ENCODE assay signal across 19 mouse cellular contexts in the genomic region with DNA sequence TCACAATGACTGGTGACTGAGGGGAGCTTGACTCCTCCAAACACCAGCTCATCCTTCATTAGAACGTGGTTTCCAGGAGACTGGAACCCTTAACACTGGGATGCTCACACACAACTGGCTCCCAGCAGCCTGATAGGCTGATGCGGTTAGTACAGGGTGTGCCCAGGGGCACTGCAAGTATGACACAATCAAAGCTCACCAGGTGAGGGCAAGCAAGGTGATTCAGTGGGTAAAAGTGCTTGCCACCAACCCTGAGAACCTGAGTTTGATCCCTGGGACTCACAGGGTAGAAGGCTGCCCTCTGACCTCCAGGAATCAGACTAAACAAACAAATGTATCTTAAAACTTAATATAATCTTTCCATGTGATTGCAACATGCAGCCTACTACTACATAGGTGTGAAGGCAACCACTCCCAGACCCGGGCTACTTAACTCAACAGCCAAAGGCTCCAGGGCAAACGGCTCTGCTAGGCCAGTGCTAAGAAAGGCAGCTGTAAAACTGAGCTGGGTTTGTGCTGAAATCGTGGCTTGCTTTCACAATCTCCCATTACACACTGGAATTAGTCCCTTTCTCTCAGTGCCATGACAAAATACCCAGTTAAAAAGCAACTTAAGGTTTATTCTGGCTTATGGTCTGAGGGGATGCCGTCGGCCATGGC.
A peak's percentile ranks its signal among the peaks of the same experiment; 100 is the strongest.
DNase-seq lines count a peak whose midpoint lies in the region; ATAC-seq lines count a peak whose summit lies in the region.
"Had no signal": no experiment of that assay in that cellular context is flagged by ENCODE, and none has a peak within 500 bp of the region (broad histone marks: within the 10 kb centered on the region; RNA-seq: fewer than 3 reads in every experiment).

No protein-coding gene starts in this region.

- H3K27me3 ChIP-seq in hindbrain, embryonic 13.5 days, result no peaks in the 10 kb centered on the region
- H3K27me3 ChIP-seq in hindbrain, embryonic 10.5 days (ENCODE audit: insufficient read depth, poor library complexity, severe bottlenecking), result no peaks in the 10 kb centered on the region
- H3K27me3 ChIP-seq in midbrain, embryonic 15.5 days (replicated peaks), result no peaks in the 10 kb centered on the region
- no peaks in the 10 kb centered on the region for H3K27me3 ChIP-seq in midbrain, embryonic 11.5 days (ENCODE audit: control insufficient read depth, insufficient read depth, low read length)
- H3K27me3 ChIP-seq in hindbrain, embryonic 16.5 days (replicated peaks; ENCODE audit: control insufficient read depth, insufficient read depth, low read length), result no peaks in the 10 kb centered on the region
- H3K27me3 ChIP-seq: heart, embryonic 15.5 days had no signal

- no peak for ATAC-seq in hindbrain, embryonic 13.5 days (ENCODE audit: low FRiP score)
- ATAC-seq in midbrain, embryonic 15.5 days (replicated peaks), result no peak
- no peak for ATAC-seq in midbrain, embryonic 11.5 days (ENCODE audit: low FRiP score)
- ATAC-seq in hindbrain, embryonic 16.5 days, result no peak

- no peak overlapping the region for H3K4me3 ChIP-seq in hindbrain, embryonic 13.5 days
- H3K4me3 ChIP-seq in hindbrain, embryonic 10.5 days, result no peak overlapping the region
- H3K4me3 ChIP-seq in midbrain, embryonic 15.5 days, result no peak overlapping the region
- no peak overlapping the region for H3K4me3 ChIP-seq in midbrain, embryonic 11.5 days (ENCODE audit: low read depth, low read length)
- no peak overlapping the region for H3K4me3 ChIP-seq in hindbrain, embryonic 16.5 days (ENCODE audit: low read length)
- H3K4me3 ChIP-seq: embryonic facial prominence, embryonic 10.5 days; heart, embryonic 15.5 days had no signal

- no peak overlapping the region for H3K4me2 ChIP-seq in hindbrain, embryonic 13.5 days
- H3K4me2 ChIP-seq in midbrain, embryonic 15.5 days, result no peak overlapping the region
- no peak overlapping the region for H3K4me2 ChIP-seq in midbrain, embryonic 11.5 days
- no peak overlapping the region for H3K4me2 ChIP-seq in hindbrain, embryonic 16.5 days (ENCODE audit: low read length)
- H3K4me2 ChIP-seq: heart, embryonic 15.5 days had no signal

- WGBS in hindbrain, embryonic 13.5 days, result 85% methylated on average over 7 of the region's 7 CpGs
- 86% methylated on average over 7 of the region's 7 CpGs for WGBS in hindbrain, embryonic 10.5 days
- 90% methylated on average over 7 of the region's 7 CpGs for WGBS in midbrain, embryonic 15.5 days
- 87% methylated on average over 7 of the region's 7 CpGs for WGBS in midbrain, embryonic 11.5 days
- WGBS in hindbrain, embryonic 16.5 days, result 90% methylated on average over 7 of the region's 7 CpGs

- H3K4me1 ChIP-seq in hindbrain, embryonic 13.5 days (replicated peaks), result peaks cover 35% of the 10 kb centered on the region
- peaks cover 41% of the 10 kb centered on the region for H3K4me1 ChIP-seq in hindbrain, embryonic 10.5 days (replicated peaks)
- peaks cover 24% of the 10 kb centered on the region for H3K4me1 ChIP-seq in midbrain, embryonic 15.5 days
- H3K4me1 ChIP-seq in midbrain, embryonic 11.5 days (ENCODE audit: control insufficient read depth, insufficient read depth, low read length), result no peaks in the 10 kb centered on the region
- H3K4me1 ChIP-seq in hindbrain, embryonic 16.5 days (ENCODE audit: control insufficient read depth, insufficient read depth, low read depth, low read length), result peaks cover 20% of the 10 kb centered on the region
- H3K4me1 ChIP-seq: heart, embryonic 15.5 days had no signal

- no peak for DNase-seq in hindbrain, embryonic 10.5 days (ENCODE audit: low spot score)
- DNase-seq in midbrain, embryonic 11.5 days (ENCODE audit: low spot score, missing footprints), result no peak
- no peak for DNase-seq in left cerebral cortex, adult 9 months (ENCODE audit: low spot score in 2 of 2)
- DNase-seq in urinary bladder, adult 18-20 months (ENCODE audit: low spot score in 2 of 2), result no peak
- no peak for DNase-seq in adrenal gland, adult 2 months
- DNase-seq: cerebellum, adult 11-12 months; cerebellum, postnatal 36 days; heart, adult 11 months; kidney, adult 9 months; kidney, postnatal 36 days; liver; lung, adult 2 months; lung, postnatal 36 days; thymus, postnatal 4 days had no signal

- H3K9ac ChIP-seq in hindbrain, embryonic 13.5 days, result no peak overlapping the region
- H3K9ac ChIP-seq in midbrain, embryonic 15.5 days, result no peak overlapping the region
- no peak overlapping the region for H3K9ac ChIP-seq in midbrain, embryonic 11.5 days (ENCODE audit: low read length)
- H3K9ac ChIP-seq in hindbrain, embryonic 16.5 days (ENCODE audit: low read depth, low read length), result no peak overlapping the region
- H3K9ac ChIP-seq: heart, embryonic 15.5 days had no signal

- peak overlapping the region; percentile 70 for H3K27ac ChIP-seq in hindbrain, embryonic 13.5 days
- H3K27ac ChIP-seq in hindbrain, embryonic 10.5 days, result no peak overlapping the region
- peak overlapping the region; percentile 64 for H3K27ac ChIP-seq in midbrain, embryonic 15.5 days
- no peak overlapping the region for H3K27ac ChIP-seq in midbrain, embryonic 11.5 days (ENCODE audit: low read depth, low read length)
- H3K27ac ChIP-seq in hindbrain, embryonic 16.5 days (ENCODE audit: low read depth, low read length), result peak overlapping the region; percentile 29; the same call in 1 of the 2 replicates
- H3K27ac ChIP-seq: embryonic facial prominence, embryonic 10.5 days; heart, embryonic 15.5 days had no signal

- no peaks in the 10 kb centered on the region for H3K36me3 ChIP-seq in hindbrain, embryonic 13.5 days
- no peaks in the 10 kb centered on the region; the same call in 1 of the 2 replicates for H3K36me3 ChIP-seq in hindbrain, embryonic 10.5 days
- H3K36me3 ChIP-seq in midbrain, embryonic 15.5 days (replicated peaks), result no peaks in the 10 kb centered on the region
- no peaks in the 10 kb centered on the region for H3K36me3 ChIP-seq in midbrain, embryonic 11.5 days (ENCODE audit: control insufficient read depth, insufficient read depth, low read length)
- H3K36me3 ChIP-seq in hindbrain, embryonic 16.5 days (ENCODE audit: control insufficient read depth, insufficient read depth, low read length), result no peaks in the 10 kb centered on the region
- H3K36me3 ChIP-seq: heart, embryonic 15.5 days had no signal

- no peaks in the 10 kb centered on the region for H3K9me3 ChIP-seq in hindbrain, embryonic 13.5 days
- H3K9me3 ChIP-seq in hindbrain, embryonic 10.5 days, result no peaks in the 10 kb centered on the region
- no peaks in the 10 kb centered on the region for H3K9me3 ChIP-seq in midbrain, embryonic 15.5 days
- H3K9me3 ChIP-seq in midbrain, embryonic 11.5 days (ENCODE audit: control insufficient read depth, low read length), result no peaks in the 10 kb centered on the region
- H3K9me3 ChIP-seq in hindbrain, embryonic 16.5 days (ENCODE audit: control insufficient read depth, low read length), result no peaks in the 10 kb centered on the region
- H3K9me3 ChIP-seq: embryonic facial prominence, embryonic 10.5 days; heart, embryonic 15.5 days had no signal

Comparison
In these comparisons a context has a peak if more than half of its experiments do, and no peak if none do; other contexts are left out.
1. H3K27ac ChIP-seq: peak in hindbrain, embryonic 13.5 days (single experiment), midbrain, embryonic 15.5 days (single experiment) and hindbrain, embryonic 16.5 days (single experiment); none in hindbrain, embryonic 10.5 days (single experiment) and midbrain, embryonic 11.5 days (single experiment).